Mouse (Mus musculus) MN1 (cell line): ENCODE measurements around the gene Itpr1.

Experiments used
- DNase-seq: peaks from one replicate; pipeline ENCODE4 v3.0.0-alpha.2; 2016; ENCODE audit warnings: low spot score

Itpr1 gene

DNA sequence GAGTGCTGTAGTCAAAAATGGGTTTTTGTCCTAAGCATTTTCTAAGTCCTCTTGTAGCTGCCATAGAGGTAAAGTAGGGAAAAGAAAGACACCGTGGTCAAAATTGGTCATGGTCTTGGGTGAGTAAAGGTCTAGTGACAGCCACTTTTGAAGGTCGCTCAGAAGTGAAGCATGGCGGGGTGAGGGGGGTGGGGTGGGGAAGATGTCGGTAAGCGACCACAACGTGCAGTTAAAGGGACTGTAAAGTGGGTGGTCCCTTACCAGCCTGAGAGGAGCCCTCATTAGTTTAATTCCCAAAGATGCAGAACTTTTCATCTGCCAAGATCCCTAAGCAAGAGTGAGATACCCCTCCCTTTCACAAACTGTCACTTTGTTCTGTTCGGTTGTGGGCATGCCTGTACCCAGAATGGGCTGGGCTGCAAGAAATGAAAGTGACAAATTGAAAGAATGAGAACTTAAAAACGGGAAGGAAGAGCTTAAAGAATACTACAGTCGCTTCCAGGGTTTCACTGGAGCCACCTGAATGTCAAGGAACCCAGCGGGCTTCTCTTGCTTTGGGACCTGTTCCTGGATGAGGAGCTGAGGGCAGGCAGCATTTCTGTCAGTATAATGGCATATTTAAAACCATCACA, 1.5 kb downstream of the Itpr1 start:
- DNase-seq, result no peak

DNA sequence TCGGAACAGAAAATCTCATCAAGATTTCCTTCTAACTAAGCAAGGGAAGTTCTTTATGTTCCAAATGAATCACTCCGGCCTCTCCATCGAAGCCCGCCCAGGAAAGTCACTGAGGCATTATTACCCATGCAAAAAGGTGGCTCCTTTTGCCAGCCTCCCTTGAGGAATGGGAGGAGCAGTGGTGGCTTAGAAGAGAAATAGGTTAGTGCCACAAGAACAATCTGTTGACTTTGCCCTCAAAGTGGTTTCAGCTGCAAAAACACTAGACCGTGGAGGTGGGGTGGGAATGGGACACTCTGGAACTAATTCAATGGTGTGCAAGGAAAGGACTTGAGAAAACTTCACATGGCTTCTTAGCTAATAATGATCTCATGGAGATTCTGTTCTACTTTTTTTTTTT, 3.2 kb downstream of the Itpr1 start:
- no peak for DNase-seq

DNA sequence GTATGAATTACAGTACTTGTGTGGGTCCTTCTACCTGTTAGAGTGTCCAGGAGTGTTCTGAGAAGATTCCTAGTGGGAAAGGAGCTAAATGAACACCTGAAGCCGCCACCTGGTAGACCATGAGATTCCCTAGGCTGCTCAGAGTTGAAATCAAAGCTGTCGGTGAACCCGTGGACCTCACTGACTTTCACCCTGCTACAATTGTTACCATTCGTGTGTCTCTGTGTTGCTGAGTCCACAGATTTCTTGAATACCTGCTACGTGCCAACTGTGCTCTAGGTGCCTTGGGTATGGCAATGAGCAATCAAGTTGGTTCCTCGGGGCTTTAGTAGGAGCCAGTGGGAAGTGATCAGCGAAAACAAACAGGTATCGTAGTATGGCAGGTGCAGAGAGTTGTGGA, 3.9 kb downstream of the Itpr1 start:
- DNase-seq, result no peak

DNA sequence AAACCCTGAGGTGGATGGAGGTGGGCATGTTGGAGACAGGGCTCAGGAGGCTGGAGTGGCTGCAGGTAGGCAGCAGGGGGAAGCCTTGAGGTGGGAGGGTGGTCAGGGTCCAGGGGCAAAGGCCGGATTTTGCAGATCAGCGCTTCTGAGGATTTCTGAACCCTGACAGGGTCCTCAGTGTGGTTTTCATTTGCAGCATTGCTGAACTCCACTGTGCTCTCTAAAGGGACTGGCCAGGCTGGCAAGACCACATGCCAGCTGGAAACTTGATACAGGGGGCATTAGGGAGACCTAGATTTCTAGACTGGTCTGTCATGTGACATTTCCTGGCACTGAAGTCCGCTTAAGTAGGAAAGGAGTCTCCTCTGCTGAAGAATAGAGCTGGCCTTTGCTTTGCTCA, 5.1 kb downstream of the Itpr1 start:
- no peak for DNase-seq

DNA sequence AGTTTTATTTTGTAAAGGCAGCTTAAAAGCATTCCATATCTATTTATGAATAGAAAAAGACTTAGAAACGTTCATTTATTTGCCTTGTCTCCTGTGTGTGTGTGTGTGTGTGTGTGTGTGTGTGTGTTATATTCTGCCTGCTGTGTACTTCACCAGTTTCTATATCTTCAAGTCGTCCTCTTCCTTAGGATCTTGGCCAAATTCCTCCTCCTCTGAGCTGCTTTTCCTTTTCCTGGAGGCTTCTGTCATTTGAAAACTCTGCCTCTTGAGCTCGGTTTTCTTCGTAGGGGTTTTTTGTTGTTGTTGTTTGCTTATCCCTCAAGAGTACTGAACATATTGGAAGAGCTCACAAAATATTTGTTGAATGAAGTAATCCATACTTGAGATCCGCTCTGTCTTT, 9.5 kb downstream of the Itpr1 start:
- no peak for DNase-seq

DNA sequence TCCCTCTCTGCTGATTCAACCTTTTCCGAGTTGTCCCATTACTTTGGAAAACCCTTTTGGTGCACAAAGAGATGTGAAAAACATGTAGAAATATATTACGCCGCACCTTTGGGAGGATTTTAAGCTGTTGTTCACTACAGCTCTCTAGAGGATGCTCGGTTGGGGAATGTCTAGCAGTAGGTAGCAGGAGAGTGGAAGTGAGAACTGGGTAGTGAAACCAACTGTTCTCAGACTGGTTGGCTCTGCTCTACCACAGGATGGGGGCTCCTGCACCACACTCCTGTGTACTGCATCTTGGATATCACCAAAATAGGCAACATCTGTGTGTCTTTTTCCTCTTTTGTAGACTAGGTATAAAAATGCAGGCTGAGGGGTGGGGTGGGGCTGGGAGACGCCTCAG, 10.0 kb downstream of the Itpr1 start:
- no peak for DNase-seq

DNA sequence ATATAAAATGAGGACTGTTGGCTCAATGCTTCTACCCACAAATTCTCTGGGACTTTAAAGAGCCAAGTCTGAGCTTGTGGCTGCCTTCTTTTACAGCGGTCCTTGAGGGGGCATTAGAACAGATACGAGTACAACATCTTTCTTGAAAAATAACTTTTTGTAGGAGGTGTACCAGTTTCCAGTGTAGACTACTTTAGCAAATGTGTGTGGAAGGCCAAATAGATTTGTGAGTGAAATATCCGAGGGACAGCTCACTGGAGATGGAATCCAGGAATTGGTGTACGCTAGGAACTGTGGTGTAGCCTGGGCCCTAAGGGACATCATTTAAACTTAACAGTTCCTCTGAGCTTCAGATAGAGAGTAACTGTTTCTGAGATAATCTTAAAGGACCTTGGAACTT, 11.5 kb downstream of the Itpr1 start:
- DNase-seq, result no peak

DNA sequence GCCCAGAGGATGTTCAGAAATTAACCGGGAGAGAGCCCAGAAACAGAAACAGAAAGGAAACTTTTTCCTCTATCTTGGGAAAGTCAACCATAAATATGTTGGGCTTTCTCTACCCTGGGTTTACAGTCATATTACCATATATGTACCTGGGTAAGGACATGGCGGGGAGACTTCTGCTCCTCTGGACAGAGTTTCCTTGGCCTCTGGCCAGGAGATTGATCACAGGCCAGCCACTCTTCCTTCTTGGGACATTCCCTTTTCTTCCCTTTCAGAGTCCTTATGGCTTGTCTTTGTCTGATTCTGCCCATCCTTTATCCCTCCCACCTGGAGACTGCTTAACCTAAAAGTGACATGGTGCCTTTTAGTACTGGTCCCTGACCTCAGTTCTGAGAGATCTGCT, 12.1 kb downstream of the Itpr1 start:
- DNase-seq, result no peak

DNA sequence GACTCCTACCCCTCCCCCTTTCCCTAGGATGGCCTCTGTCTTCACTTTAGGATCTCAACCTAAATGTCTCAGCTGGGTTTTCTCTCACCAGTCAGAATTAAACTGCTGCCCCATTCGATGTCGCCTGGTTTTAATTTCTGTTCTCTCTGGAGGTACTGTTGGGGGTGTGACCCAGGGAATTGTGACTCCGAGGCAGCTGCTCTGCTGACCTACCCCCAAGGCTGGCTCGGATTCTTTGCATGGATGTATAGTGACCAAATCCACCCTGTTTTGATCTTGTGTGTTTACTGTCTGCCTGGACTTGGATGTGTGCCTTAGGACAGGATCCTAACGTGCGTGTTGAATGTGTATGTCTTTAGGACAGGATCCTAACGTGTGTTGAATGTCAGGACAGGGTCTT, 13.3 kb downstream of the Itpr1 start:
- DNase-seq, result no peak

DNA sequence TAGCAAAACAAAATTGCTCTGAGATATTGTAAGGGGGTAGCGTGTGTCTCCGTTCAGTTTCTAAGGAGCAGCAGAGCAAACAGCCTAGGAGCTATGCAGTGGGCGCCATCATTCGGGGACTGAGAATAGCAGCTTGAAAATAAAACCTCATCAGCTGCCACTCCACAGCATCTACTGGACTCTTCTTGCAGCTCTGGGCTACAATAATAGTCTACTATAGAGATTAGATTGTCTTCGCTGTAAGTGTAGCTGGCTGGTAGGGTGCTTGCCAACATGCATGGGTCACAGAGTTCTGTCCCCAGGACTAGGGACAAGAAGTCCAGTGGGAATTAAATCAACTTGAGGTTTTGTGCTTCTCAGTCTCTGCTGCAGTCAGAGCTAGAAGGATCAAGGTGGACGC, 14.6 kb downstream of the Itpr1 start:
- DNase-seq, result no peak

DNA sequence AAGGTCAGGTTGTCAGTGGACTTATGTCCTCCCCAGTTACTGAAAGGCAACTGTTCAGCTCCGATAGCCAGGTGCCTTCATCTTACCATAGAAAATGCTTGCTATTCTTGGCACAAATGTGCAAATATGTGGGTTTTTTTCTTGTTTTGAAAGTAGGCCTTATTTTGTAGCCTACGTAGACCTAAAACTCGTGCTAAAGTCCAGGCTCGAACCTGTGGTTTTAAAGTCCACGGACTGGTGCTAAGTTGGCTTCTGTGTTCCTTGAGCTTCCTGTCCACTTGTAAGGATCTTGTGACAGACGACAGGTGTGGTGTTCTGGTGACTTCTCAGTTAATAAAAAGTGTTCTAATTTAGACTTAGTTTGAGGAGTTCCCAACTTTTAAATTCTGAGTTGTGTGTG, 15.2 kb downstream of the Itpr1 start:
- DNase-seq, result no peak

DNA sequence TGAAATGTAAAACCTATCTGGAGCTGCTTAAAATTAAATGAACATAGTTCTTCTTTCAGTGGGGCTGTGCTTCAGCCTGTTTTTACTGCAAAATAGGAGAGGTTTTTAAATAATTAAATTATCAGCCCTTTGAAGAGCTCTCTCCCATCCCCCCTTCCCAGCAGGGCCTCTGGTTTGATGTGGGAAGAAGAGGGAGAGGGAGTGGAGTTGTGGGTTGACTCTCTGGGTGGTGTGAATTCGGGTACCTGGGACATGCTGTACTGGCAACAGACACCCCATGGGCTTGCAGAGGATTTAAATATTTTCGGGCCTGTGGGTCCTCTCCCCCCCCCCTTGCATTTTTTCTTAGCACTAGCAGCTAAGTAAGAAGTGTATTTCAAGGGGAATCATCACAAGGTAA, 15.7 kb downstream of the Itpr1 start:
- no peak for DNase-seq

DNA sequence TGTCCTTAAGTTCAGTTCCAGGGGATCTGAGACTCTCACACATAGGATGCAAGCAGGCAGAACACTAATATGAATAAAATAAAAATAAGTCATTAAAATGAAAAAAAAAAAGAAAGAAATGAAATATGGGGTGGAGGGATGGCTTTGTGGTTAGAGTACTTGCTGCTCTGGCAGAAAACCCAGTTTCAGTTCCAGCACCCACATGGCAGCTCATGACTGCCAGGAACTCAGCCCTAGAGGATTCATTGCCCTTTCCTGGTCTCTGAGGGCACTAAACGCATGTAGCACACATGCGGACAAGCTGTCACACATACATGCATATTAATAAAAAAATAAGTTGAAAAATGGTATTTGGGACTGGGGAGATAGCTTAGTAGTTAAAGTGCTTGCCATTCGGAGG, 17.7 kb downstream of the Itpr1 start:
- no peak for DNase-seq

DNA sequence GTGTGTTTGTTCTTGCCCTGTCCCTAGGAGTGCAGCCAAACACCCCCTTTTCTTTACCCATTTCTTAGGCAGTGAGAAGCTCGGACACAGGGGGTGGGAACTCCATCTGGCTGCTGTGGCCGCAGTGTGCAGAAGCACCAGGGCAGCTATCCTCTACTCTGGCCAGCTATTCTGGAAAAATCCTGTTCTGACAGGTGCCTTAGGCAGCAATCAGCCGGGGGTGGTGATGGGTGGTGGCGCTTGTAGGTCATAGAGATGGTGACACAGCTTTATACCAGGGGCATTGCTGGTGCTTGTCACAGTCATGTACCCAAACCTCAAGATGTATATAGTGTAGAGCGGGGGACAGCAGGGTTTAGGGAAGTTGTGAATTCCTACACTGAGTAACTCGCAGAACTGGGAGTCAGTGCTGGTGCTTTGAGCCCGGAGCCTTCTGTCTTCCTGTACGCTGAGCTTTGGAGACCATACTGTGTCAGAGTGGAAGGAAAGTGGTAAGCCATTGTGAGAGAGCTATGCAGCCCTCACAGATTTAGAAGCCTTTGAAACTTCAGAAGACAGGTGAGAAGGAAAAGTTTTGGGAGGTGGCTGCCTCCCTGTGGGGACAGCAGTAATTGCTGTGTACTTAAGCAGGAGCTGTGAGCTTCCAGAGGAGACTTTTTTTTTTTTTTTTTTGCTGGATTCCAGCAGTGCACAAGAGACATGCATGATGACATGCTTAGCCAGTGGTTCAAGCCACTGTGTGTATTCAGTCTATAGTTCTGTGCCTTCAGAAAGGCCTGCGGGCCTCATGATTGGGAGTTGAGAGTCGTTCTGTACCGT, 19.2 kb downstream of the Itpr1 start:
- DNase-seq, result no peak

DNA sequence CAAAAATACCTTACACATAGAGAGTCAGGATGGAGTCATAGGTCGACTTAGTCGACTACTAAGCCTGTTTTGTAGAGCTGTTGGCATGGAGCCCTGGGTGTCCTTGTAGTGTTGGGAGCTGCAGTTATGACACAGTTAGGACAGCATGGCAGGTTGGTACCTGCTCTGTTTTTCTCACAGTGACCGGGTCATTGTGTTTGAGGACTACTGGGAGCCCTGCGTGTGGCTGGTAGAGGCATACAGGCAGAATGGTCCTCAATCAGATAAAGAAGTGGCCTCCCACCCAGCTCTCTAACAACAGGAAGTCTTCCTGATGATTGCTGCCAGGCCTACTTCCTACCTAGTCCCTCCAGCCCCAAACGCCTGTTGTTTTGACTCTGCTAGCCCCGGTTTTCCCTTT, 20.2 kb downstream of the Itpr1 start:
- DNase-seq, result no peak

DNA sequence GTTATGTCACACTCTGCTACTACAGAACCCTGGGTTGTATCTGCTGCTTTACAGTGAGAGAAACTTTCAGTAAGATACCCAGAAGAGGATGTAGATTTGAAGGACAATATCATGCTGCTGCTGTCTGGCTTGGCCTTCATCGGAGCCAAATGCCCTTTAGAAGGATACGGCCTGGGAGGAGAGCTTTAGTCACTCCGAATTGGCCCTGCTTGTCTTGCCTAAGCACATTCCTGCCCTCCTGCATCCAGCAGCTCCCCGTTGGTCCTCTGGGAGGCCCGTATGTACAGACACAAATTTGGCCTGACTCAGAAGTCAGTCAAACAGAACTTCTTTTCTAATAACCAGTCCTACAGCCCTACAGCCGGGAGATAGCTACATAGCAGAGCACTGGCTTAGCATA, 21.6 kb downstream of the Itpr1 start:
- DNase-seq, result no peak

DNA sequence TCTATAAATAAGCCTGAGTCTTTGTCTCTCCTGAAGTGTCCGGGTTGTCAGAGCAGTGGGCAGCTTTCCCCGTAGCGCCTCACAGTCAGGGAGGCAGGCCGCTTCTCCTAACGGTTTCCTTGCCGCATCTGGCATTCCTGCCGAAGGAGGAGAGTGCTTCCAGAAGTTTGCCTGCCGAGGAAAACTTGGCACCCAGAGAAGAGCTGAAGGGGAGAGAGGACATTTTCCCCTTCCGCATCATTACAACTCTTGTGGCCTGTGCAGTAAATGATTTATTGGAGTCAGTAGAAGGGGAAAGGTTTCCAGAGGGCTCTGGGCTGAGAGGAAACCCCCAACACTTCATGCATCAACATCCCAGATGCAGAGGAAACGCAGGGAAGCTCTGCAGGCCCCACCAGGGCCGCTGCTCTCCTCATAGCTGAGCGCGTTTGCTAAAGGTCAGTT, 22.8 kb downstream of the Itpr1 start:
- no peak for DNase-seq

DNA sequence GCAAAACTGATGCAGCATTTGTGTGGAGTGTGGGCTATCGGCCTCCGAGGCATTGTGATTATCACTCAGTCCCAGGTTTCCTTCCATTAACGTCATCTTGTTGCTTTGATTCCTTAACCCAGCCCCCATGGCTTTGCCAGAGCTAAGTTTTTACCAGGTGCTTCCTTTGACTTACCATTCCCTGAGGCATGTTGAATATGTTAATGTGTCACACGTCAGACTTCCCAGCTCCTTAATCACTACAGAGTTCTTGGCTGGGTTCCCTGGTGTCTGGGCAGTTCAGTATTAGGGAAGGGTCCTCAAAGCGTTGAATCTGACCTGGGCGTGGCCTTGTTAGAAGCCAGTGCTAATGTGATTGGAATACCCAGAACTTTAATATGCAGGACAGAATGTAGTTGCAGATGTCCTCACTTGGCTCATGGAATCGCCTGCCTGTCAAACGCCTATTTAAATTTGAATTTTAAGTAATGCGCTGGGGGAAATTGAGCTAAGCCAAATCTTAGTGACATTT, 23.6 kb downstream of the Itpr1 start:
- DNase-seq, result no peak

DNA sequence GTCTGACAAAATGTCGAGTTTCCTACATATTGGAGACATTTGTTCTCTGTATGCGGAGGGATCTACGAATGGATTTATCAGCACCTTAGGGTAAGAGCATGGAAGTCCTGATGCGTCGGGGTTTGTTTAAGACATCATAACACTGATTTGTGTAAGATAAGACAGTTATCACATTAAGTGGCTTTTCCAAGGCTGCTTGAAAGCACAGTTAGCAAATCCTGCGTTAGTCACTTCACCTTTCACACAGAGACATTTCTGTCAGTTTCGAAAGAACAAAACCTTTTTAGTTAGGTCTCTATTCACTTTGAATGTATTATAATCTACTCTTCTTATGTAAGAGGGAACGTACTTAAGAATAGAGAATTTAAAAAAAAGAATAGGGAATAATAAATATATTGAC, 24.1 kb downstream of the Itpr1 start:
- no peak for DNase-seq

DNA sequence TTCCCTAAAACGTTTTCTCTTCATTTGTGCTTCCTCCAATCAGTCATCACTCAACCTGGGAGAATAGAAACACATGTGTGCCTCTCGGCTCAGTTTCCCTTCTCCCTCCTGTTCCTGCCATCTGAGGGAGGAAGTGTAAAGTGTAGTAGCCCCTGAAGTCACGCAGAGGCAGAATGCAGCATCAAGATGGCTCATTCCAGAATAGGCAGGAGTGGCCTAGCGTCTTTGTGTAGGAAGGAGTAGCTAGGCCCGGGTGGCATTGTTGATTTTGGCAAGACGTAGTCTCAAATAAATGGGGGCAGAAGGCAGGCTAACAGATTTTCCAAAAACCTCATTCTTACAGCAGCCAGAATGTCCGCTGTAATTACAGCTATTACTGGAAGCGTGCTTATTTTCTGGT, 24.7 kb downstream of the Itpr1 start:
- DNase-seq, result no peak

DNA sequence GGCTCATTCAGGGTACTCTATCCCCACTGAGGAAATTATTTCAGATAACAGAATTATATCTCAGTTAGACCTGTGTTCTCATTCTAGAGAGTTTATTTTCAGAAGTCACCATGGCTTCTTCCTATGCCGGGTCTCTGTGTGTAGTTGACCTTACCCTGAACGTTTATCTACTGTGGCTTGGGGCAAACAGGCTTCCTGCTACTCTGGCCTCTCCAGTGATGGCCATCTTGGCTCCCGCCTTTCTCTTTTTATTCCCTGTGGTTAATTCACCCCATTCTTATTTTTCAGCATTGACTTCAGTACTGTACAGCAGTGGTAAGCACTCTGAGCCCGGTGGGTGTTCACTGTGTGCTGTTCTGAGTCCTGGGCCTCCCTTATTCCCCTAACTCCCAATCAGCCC, 25.1 kb downstream of the Itpr1 start:
- no peak for DNase-seq

DNA sequence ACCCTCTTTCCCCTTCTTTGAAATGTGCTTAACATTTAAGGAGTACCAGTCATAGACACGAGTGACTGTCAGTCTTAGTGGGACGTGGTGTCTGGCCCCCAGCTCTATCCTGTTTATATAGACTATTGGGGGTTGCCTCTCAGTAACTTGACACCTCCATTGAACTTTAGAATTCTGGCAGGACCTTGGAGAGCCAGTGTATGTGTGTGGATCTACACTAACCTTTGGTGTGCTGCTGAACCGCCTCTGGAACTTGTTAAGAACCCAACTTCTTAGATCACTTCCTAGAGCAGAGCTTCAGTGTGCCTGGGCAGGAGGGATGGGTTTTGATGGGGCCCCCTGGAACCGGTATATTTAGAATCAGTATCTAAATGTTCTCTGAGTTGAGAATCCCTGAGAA, 26.2 kb downstream of the Itpr1 start:
- no peak for DNase-seq

DNA sequence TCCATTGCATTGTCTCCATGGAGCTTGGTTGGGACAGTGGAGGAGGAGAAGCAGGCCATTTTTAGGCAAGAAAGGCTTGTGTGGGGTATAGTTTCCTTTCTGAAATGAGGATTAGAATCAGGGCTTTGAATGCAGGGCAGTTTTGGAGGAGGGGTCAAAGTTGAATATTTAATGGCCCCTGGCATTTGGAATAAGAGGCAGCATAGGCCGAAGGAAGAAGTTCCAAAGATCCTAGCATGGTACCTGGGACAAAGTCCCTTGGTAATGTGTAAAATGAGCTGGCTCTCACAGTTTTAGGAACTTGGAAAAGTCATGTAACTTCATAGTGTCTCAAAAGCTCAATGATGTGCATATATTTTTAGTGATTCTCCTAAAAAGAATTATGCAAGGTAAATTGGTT, 27.1 kb downstream of the Itpr1 start:
- DNase-seq, result no peak

DNA sequence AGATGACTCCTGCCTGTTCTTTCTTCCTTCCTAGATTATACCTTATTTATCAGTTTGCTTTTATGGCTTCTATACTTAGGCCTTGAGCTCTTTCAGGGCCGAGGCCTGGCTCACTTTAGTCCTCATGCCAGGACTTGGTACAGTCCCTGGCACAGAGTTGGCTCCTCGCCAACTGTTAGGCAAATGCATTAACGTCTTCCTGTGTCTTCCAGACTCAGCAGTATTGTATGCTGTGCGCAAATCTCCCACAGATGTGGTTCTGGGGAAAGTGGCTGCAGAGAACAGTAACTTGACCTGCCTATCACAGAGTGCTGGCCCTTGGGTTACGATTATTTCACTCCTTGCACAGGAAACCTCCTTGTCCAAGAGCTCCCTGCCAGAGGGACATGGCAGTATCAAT, 27.9 kb downstream of the Itpr1 start:
- DNase-seq, result peak; percentile 67
